Mouse (Mus musculus) megakaryocyte, embryonic 14.5 days (primary cell): ENCODE measurements around the gene Kirrel2.

Experiments
- FLI1 ChIP-seq: IDR thresholded peaks from 2 replicates; pipeline ENCODE4 v1.6.1; 2012; ENCODE audit warnings: low read length, inconsistent platforms, mixed read lengths
- GATA1 ChIP-seq: IDR thresholded peaks from 3 replicates; pipeline ENCODE4 v1.6.1; 2012; ENCODE audit warnings: mixed read lengths, low read length, inconsistent platforms, borderline replicate concordance

DNA sequence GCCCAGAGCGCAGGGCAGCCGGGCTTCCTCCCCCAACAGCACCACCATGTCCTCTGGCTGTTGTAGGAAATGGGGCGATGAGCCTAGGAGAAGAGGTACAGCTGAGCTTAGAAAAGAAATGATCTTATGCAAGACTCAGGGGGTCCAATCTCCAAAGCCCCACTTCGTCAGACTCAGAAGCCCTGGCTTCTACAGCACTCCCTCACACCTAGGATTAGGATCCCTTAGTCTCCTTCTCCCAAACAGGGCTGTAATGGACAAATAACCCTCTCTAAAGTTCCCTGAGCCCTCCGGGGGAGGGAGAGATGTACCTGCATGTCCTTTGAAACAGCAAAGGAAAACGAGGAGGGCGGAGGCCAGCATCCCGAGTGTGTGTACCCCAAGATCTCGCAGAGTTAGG, 1.0 kb downstream of the Kirrel2 start:
- TF ChIP-seq GATA1 = no peak
- TF ChIP-seq FLI1 = no peak
